Mouse (Mus musculus) ovary, postnatal 14 days (tissue): ENCODE data around the gene 9930111J21Rik2.
"Not testable (repeated sequence)": the region's sequence is repeated elsewhere in the genome, so short reads cannot be mapped to it uniquely, and the experiment has no call there.

Experiments
- DNase-seq: peaks from one replicate; pipeline ENCODE4 v3.0.0; 2022; ENCODE audit warnings: low spot score

9930111J21Rik2 gene

DNA sequence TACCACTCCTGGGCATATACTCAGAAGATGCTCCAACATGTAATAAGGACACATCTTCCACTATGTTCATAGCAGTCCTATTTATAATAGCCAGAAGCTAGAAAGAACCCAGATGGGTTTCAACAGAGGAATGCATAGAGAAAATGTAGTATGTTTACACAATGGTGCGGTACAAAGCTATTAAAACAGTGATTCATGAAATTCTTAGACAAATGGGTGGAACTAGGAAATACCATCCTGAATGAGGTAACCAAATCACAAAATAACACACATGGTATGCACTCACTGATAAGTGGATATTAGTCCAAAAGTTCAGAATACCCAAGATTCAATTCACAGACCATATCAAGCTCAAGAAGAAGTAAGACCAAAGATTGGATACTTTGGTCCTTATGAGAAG, 76.4 kb downstream of the 9930111J21Rik2 start:
- not testable (repeated sequence) for DNase-seq
